Mouse (Mus musculus) heart, adult 2 months (tissue): ENCODE measurements around the gene Slc4a11. TPM values are rescaled to one million over a fixed set of nuclear protein-coding genes. Genes with fewer than 3 reads are reported as not detected.

Source experiments
- DNase-seq, 2 experiments: peaks; one replicate each; pipeline ENCODE4 v3.0.0; 2021
- H3K27ac ChIP-seq: fragments of 200-600 bp; 2 replicates; pipeline ENCODE4 v1.8.1; 2022
- H3K27me3 ChIP-seq: fragments of 200-500 bp; 2 replicates; pipeline ENCODE4 v1.6.1; 2012; ENCODE audit warnings: mild to moderate bottlenecking, low read length, inconsistent platforms, mixed read lengths; ENCODE audit not compliant: control insufficient read depth, insufficient read depth
- H3K36me3 ChIP-seq: fragments of 200-500 bp; 2 replicates; pipeline ENCODE4 v1.6.1; 2012; ENCODE audit warnings: low read length, inconsistent platforms; ENCODE audit not compliant: control insufficient read depth, insufficient read depth
- H3K4me1 ChIP-seq: fragments of 200-500 bp; 2 replicates; pipeline ENCODE4 v1.6.1; 2011; ENCODE audit warnings: low read length; ENCODE audit not compliant: control insufficient read depth, insufficient read depth
- H3K4me3 ChIP-seq: fragments of 200-600 bp; 2 replicates; pipeline ENCODE4 v1.8.1; 2022
- H3K79me2 ChIP-seq: fragments of 200-500 bp; replicated peaks from 2 replicates; pipeline ENCODE4 v1.6.1; 2012; ENCODE audit warnings: mild to moderate bottlenecking, inconsistent platforms, low read length, moderate library complexity, mixed read lengths; ENCODE audit not compliant: control insufficient read depth, insufficient read depth
- H3K9ac ChIP-seq: fragments of 200-500 bp; 2 replicates; pipeline ENCODE4 v1.6.1; 2012; ENCODE audit warnings: low read depth, mild to moderate bottlenecking, control low read depth, inconsistent platforms, low read length, mixed read lengths
- CTCF ChIP-seq: fragments of 200-600 bp; IDR thresholded peaks from 2 replicates; pipeline ENCODE4 v1.8.1; 2022; ENCODE audit warnings: antibody characterized with exemption, mild to moderate bottlenecking, moderate library complexity
- EP300 ChIP-seq: fragments of 200-500 bp; IDR thresholded peaks from 2 replicates; pipeline ENCODE4 v1.6.1; 2011; ENCODE audit warnings: low read depth, low read length, control low read depth; ENCODE audit not compliant: insufficient read depth
- POLR2A ChIP-seq: fragments of 200-500 bp; IDR thresholded peaks from 2 replicates; pipeline ENCODE4 v1.6.1; 2011; ENCODE audit warnings: mild to moderate bottlenecking, low read depth, low read length, control low read depth; ENCODE audit not compliant: insufficient read depth
- WGBS: fragments of 180-500 bp; shearing (Covaris S2); methylation state at CpG from one replicate; pipeline ENCODE4 v1.1.7; 2018; 5-methylcytosine and 5-hydroxymethylcytosine counted together
- intact Hi-C: fragments of 180-260 bp; cut with DNase I; formaldehyde crosslinking; loops from one replicate; pipeline ENCODE4 v1.15.1; 2025
- polyA plus RNA-seq: library from polyadenylated mRNA; depleted of rRNA; stranded (reverse); fragments of >200 nt; gene quantifications from 2 replicates; pipeline ENCODE4 v1.2.3, GENCODE M21; 2012; rRNA removed
- total RNA-seq, 2 experiments: library from RNA; stranded (reverse); gene quantifications; 2 replicates each; pipeline ENCODE4 v1.2.3; 2021

The Slc4a11 gene
- total and polyA plus RNA-seq, 3 experiments = 0.10 to 0.37 (median 0.14) TPM

DNA sequence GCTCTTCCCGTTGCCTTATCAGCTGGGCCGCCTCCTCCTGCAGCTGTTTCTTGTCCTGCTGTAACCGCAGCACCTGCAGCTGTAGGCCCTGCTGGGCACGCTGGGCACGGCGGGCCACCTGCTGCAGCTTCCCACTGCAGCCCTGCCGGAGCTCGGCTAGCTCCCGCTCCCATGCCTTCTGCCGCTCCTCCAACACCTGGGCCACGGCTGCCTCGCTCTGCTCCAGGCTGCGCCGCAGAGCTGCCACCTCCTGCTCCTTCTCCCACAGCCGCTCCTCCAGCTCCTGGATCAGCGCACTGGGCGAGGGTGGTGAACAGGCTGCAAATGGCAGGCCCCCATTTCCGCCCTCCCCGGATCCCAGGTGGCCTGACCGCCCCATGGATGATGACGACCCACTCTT is 61.5 kb downstream of the Slc4a11 start:
- no peak for TF ChIP-seq CTCF
- TF ChIP-seq POLR2A = no peak
- TF ChIP-seq EP300 = no peak
- intact Hi-C loops = no loop called here
- H3K36me3 ChIP-seq = no peaks in the 10 kb centered on the region
- H3K79me2 ChIP-seq = no peaks in the 10 kb centered on the region
- 56% methylated on average over 21 of the region's 21 CpGs for WGBS
- H3K9ac ChIP-seq = no peak overlapping the region
- no peak for DNase-seq
- H3K4me3 ChIP-seq = no peak overlapping the region
- no peaks in the 10 kb centered on the region for H3K4me1 ChIP-seq
- peaks cover 6% of the 10 kb centered on the region; the same call in 1 of the 2 replicates for H3K27me3 ChIP-seq
- no peak overlapping the region for H3K27ac ChIP-seq

- H3K27ac ChIP-seq = no peak overlapping the region
- peaks cover 6% of the 10 kb centered on the region; the same call in 1 of the 2 replicates for H3K27me3 ChIP-seq
- TF ChIP-seq EP300 (no peak), POLR2A (no peak), CTCF (peak; percentile 37)
- H3K36me3 ChIP-seq = no peaks in the 10 kb centered on the region
- peak overlapping the region; percentile 28; the same call in 1 of the 2 replicates for H3K4me3 ChIP-seq
- H3K79me2 ChIP-seq = no peaks in the 10 kb centered on the region
- WGBS = 14% methylated on average over 38 of the region's 38 CpGs
- H3K4me1 ChIP-seq = no peaks in the 10 kb centered on the region
- peak overlapping the region; percentile 72 for H3K9ac ChIP-seq
- intact Hi-C loops = no loop called here
- DNase-seq = peak; percentile 31 to 35
These were observed 62.4 kb downstream of the Slc4a11 start for GRCm38 (mm10) chr2:130634739-130635411.

Other genes starting within 250 kb of the Slc4a11 start
- 10 to 100 TPM; 44.0 to 46.0 TPM for gene Ptpra, start 247.2 kb downstream of the Slc4a11 start, total RNA-seq
- gene Ptpra, start 247.2 kb downstream of the Slc4a11 start, polyA plus RNA-seq = 27.8 and 37.0 TPM in 2 replicates
- gene Mrps26, start 133.8 kb downstream of the Slc4a11 start, total RNA-seq = 10 to 100 TPM; 57.6 to 72.9 TPM
- gene Mrps26, start 133.8 kb downstream of the Slc4a11 start, polyA plus RNA-seq = 39.4 and 40.9 TPM in 2 replicates
- gene Oxt, start 121.3 kb downstream of the Slc4a11 start, total RNA-seq = not detected
- gene Oxt, start 121.3 kb downstream of the Slc4a11 start, polyA plus RNA-seq = not detected in 2 replicates
- 10 to 100 TPM in 1 of 2 experiments, 1 to 10 TPM in 1; 9.8 to 10.3 TPM for gene Avp, start 115.0 kb downstream of the Slc4a11 start, total RNA-seq
- gene Avp, start 115.0 kb downstream of the Slc4a11 start, polyA plus RNA-seq = not detected in 2 replicates
- gene Fastkd5, start 67.5 kb downstream of the Slc4a11 start, total RNA-seq = 1 to 10 TPM; 7.5 to 9.0 TPM
- 2.2 and 5.1 TPM in 2 replicates for gene Fastkd5, start 67.5 kb downstream of the Slc4a11 start, polyA plus RNA-seq
- gene Ubox5, start 67.5 kb downstream of the Slc4a11 start, total RNA-seq = 1 to 10 TPM; 3.9 to 5.2 TPM
- 5.0 and 5.6 TPM in 2 replicates for gene Ubox5, start 67.5 kb downstream of the Slc4a11 start, polyA plus RNA-seq
- 1 to 10 TPM; 4.9 to 5.1 TPM for gene Lzts3, start 54.7 kb downstream of the Slc4a11 start, total RNA-seq
- 5.8 and 7.2 TPM in 2 replicates for gene Lzts3, start 54.7 kb downstream of the Slc4a11 start, polyA plus RNA-seq
- gene Ddrgk1, start 32.9 kb downstream of the Slc4a11 start, total RNA-seq = 10 to 100 TPM; 71.1 to 96.0 TPM
- 35.2 and 47.0 TPM in 2 replicates for gene Ddrgk1, start 32.9 kb downstream of the Slc4a11 start, polyA plus RNA-seq
- 10 to 100 TPM; 14.9 to 16.8 TPM for gene Itpa, start 29.9 kb downstream of the Slc4a11 start, total RNA-seq
- gene Itpa, start 29.9 kb downstream of the Slc4a11 start, polyA plus RNA-seq = 24.0 and 31.6 TPM in 2 replicates
- 10 to 100 TPM; 50.7 to 52.3 TPM for gene 4930402H24Rik, start 208.9 kb upstream of the Slc4a11 start, total RNA-seq
- gene 4930402H24Rik, start 208.9 kb upstream of the Slc4a11 start, polyA plus RNA-seq = 34.2 and 62.3 TPM in 2 replicates
- gene Atrn, start 209.0 kb upstream of the Slc4a11 start, total RNA-seq = 10 to 100 TPM; 23.8 to 24.0 TPM
- 8.2 and 16.4 TPM in 2 replicates for gene Atrn, start 209.0 kb upstream of the Slc4a11 start, polyA plus RNA-seq